Mouse (Mus musculus): ENCODE measurements at regions not wholly inside any gene's neighbourhood (a gene's known extent, or its start where the extent isn't known, plus 50 kb on each side); places are given as distances from the start of the nearest gene placed in this dataset.

GRCm38 (mm10) chr9:87784872-87785271 lies 53.8 kb upstream of the Tbx18 start:
- no peak for DNase-seq

GRCm38 (mm10) chr9:87811746-87812145 lies 80.7 kb upstream of the Tbx18 start:
- no peak for DNase-seq

GRCm38 (mm10) chr9:87822276-87822675 lies 91.2 kb upstream of the Tbx18 start:
- DNase-seq = no peak

- no peak for DNase-seq
These were observed 93.7 kb upstream of the Tbx18 start for GRCm38 (mm10) chr9:87824691-87825230.

GRCm38 (mm10) chr9:87843898-87844297 lies 112.8 kb upstream of the Tbx18 start:
- DNase-seq = peak; percentile 28 to 39

- DNase-seq = no peak
These were observed 113.4 kb upstream of the Tbx18 start for GRCm38 (mm10) chr9:87844453-87844852.

- DNase-seq = no peak
These were observed 117.8 kb upstream of the Tbx18 start for GRCm38 (mm10) chr9:87848882-87849281.

GRCm38 (mm10) chr9:87850133-87850532 lies 119.1 kb upstream of the Tbx18 start:
- no peak for DNase-seq

GRCm38 (mm10) chr9:87861588-87861987 lies 130.5 kb upstream of the Tbx18 start:
- no peak for DNase-seq

GRCm38 (mm10) chr9:87865236-87865635 lies 134.2 kb upstream of the Tbx18 start:
- DNase-seq = no peak

- no peak for DNase-seq
These were observed 141.4 kb upstream of the Tbx18 start for GRCm38 (mm10) chr9:87872384-87872905.

GRCm38 (mm10) chr9:87882587-87882986 lies 151.5 kb upstream of the Tbx18 start:
- no peak for DNase-seq

- no peak for DNase-seq
These were observed 152.0 kb upstream of the Tbx18 start for GRCm38 (mm10) chr9:87883069-87883468.

GRCm38 (mm10) chr9:87894051-87894450 lies 163.0 kb upstream of the Tbx18 start:
- DNase-seq = no peak

GRCm38 (mm10) chr9:87894596-87894995 lies 163.5 kb upstream of the Tbx18 start:
- DNase-seq = no peak

GRCm38 (mm10) chr9:87895526-87895925 lies 164.5 kb upstream of the Tbx18 start:
- no peak for DNase-seq

GRCm38 (mm10) chr9:87897336-87897735 lies 166.3 kb upstream of the Tbx18 start:
- DNase-seq = no peak

- DNase-seq = no peak
These were observed 168.3 kb upstream of the Tbx18 start for GRCm38 (mm10) chr9:87899368-87899767.

- no peak for DNase-seq
These were observed 168.7 kb upstream of the Tbx18 start for GRCm38 (mm10) chr9:87899800-87900199.

GRCm38 (mm10) chr9:87921291-87921690 lies 190.2 kb upstream of the Tbx18 start:
- DNase-seq = no peak

GRCm38 (mm10) chr9:87925151-87925550 lies 194.1 kb upstream of the Tbx18 start:
- no peak for DNase-seq

- no peak for DNase-seq
These were observed 202.2 kb upstream of the Tbx18 start for GRCm38 (mm10) chr9:87933230-87933629.

- no peak for DNase-seq
These were observed 221.4 kb upstream of the Tbx18 start for GRCm38 (mm10) chr9:87952426-87952825.

- no peak for DNase-seq
These were observed 223.9 kb upstream of the Tbx18 start for GRCm38 (mm10) chr9:87954941-87955340.

GRCm38 (mm10) chr9:87961796-87962195 lies 230.7 kb upstream of the Tbx18 start:
- DNase-seq = no peak
